Mouse (Mus musculus) right cerebral cortex, adult 2 months (tissue): Measurements from ENCODE around the gene Gabbr2.
A peak's percentile ranks its signal among the peaks of the same experiment; 100 is the strongest.

ENCODE experiments used
- DNase-seq, 2 experiments: peaks; one replicate each; pipeline ENCODE4 v3.0.0; 2021 to 2022; ENCODE audit warnings: low spot score in 2 of 2

Gabbr2 gene

GRCm38 (mm10) chr4:46916786-46917185 lies 74.9 kb downstream of the Gabbr2 start:
- no peak for DNase-seq

- DNase-seq = no peak
Measured at GRCm38 (mm10) chr4:46915934-46916333, 75.7 kb downstream of the Gabbr2 start.

- DNase-seq = no peak
Measured at GRCm38 (mm10) chr4:46915476-46915875, 76.2 kb downstream of the Gabbr2 start.

- DNase-seq = no peak
Measured at GRCm38 (mm10) chr4:46914606-46915005, 77.1 kb downstream of the Gabbr2 start.

- DNase-seq = no peak
Measured at GRCm38 (mm10) chr4:46906036-46906691, 85.5 kb downstream of the Gabbr2 start.

- no peak for DNase-seq
Measured at GRCm38 (mm10) chr4:46905152-46905551, 86.5 kb downstream of the Gabbr2 start.

GRCm38 (mm10) chr4:46904129-46904528 lies 87.5 kb downstream of the Gabbr2 start:
- DNase-seq = no peak

- no peak for DNase-seq
Measured at GRCm38 (mm10) chr4:46898546-46898945, 93.1 kb downstream of the Gabbr2 start.

GRCm38 (mm10) chr4:46897634-46898399 lies 93.9 kb downstream of the Gabbr2 start:
- DNase-seq = no peak

- DNase-seq = no peak
Measured at GRCm38 (mm10) chr4:46894144-46894543, 97.5 kb downstream of the Gabbr2 start.

- DNase-seq = peak in 1 of 2 experiments; percentile 55
Measured at GRCm38 (mm10) chr4:46889175-46889574, 102.5 kb downstream of the Gabbr2 start.

- peak; percentile 68 to 69 for DNase-seq
Measured at GRCm38 (mm10) chr4:46885627-46886383, 105.9 kb downstream of the Gabbr2 start.

GRCm38 (mm10) chr4:46884132-46884531 lies 107.5 kb downstream of the Gabbr2 start:
- DNase-seq = no peak

- DNase-seq = no peak
Measured at GRCm38 (mm10) chr4:46883546-46883945, 108.1 kb downstream of the Gabbr2 start.

GRCm38 (mm10) chr4:46883047-46883446 lies 108.6 kb downstream of the Gabbr2 start:
- DNase-seq = no peak

GRCm38 (mm10) chr4:46881271-46881670 lies 110.4 kb downstream of the Gabbr2 start:
- DNase-seq = no peak

GRCm38 (mm10) chr4:46879943-46880342 lies 111.7 kb downstream of the Gabbr2 start:
- no peak for DNase-seq

- DNase-seq = peak; percentile 56 to 59
Measured at GRCm38 (mm10) chr4:46872750-46873149, 118.9 kb downstream of the Gabbr2 start.

- DNase-seq = no peak
Measured at GRCm38 (mm10) chr4:46870157-46870556, 121.5 kb downstream of the Gabbr2 start.

- DNase-seq = no peak
Measured at GRCm38 (mm10) chr4:46869380-46869779, 122.3 kb downstream of the Gabbr2 start.

GRCm38 (mm10) chr4:46868921-46869320 lies 122.8 kb downstream of the Gabbr2 start:
- DNase-seq = no peak

- DNase-seq = no peak
Measured at GRCm38 (mm10) chr4:46868181-46868580, 123.5 kb downstream of the Gabbr2 start.
